Mouse (Mus musculus) olfactory bulb, adult 2 months (tissue): ENCODE measurements at regions not wholly inside any gene's neighbourhood (a gene's known extent, or its start where the extent isn't known, plus 50 kb on each side); places are given as distances from the start of the nearest gene placed in this dataset.

Source experiments
- CTCF ChIP-seq: fragments of 200-500 bp; IDR thresholded peaks from 2 replicates; pipeline ENCODE4 v1.5.1; 2012; ENCODE audit warnings: low read depth, mild to moderate bottlenecking, low read length, moderate library complexity; ENCODE audit not compliant: insufficient read depth
- POLR2A ChIP-seq: fragments of 200-500 bp; IDR thresholded peaks from 2 replicates; pipeline ENCODE4 v1.6.1; 2012; ENCODE audit warnings: mild to moderate bottlenecking, low read depth, low read length, moderate library complexity; ENCODE audit not compliant: insufficient read depth

DNA sequence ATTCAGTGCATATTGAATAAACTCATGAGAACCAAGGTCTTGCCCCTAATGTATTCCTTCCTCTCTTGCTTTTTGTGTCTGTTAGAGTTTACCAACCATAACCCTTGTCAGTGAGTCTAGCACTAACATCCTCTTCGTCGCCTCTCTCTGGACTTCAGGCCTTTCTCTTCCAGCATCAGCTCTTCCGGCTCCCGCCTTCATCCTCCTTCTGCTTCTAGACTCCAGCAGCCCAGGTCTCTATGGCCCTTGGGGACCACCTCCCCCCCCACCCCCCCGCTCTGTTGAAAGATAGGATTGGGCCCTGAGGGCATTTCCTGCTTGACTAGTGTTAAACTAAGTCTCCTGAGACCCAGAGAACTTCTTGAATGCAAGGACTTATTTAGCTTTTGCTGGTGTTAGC, 144.7 kb upstream of the Mocs1 start:
- no peak for TF ChIP-seq POLR2A
- TF ChIP-seq CTCF, result no peak
